Mouse (Mus musculus): Measurements from ENCODE around the gene Ankrd10. TPM values are rescaled to one million over a fixed set of nuclear protein-coding genes. Genes with fewer than 3 reads are reported as not detected.

The Ankrd10 gene
- polyA plus RNA-seq, 1 experiment from 2014 or later, result 103 TPM

DNA sequence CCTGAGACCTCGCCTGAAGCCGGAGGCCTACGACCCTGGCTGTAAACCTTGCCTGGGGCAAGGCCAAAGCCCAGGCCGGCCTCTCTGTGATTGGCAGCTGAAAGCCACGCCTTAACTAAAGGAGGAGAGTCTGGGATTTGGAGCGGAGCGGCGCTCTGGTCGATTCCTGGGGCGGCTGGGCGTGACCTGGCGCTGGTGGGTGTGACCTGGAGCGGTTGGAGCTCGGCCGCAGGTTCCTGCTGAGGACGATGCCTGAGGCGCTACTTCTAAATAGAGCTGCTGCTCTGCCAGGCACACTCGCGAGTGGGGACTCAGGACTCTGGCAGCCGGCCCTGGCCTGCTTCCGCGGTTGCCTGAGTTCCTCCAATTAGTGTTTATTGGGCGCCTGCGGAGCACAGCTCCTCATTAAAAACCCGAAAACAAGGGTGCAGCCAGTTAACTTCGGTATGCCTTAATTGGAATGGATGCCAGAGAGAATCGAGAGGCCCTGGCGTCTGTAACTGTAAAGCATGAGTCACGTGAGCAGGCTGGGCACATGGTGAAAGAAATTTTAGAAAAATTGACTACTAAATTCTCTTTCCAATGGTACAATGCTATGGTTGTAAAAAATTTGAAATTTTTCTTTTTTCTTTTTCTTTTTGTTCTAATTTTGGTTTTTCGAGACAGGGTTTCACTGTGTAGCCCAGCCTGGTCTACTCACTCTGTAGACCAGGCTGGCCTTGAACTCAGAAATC is 934 bp upstream of the Ankrd10 start:
- H3K27me3 ChIP-seq (replicated peaks; ENCODE audit: control insufficient read depth, insufficient read depth, low read length), result no peaks in the 10 kb centered on the region
- peak; percentile 86 for DNase-seq (ENCODE audit: low spot score)
- H3K27ac ChIP-seq (ENCODE audit: low read depth), result peak overlapping the region; percentile 98
- 7% methylated on average over 30 of the region's 30 CpGs for WGBS
- H3K4me1 ChIP-seq (replicated peaks; ENCODE audit: control insufficient read depth, insufficient read depth, low read length), result peaks cover 21% of the 10 kb centered on the region
- H3K9ac ChIP-seq (ENCODE audit: low read length), result peak overlapping the region; percentile 31
- peak overlapping the region; percentile 90 for H3K4me2 ChIP-seq (ENCODE audit: low read length)
- peak; percentile 77 for ATAC-seq (replicated peaks; ENCODE audit: low FRiP score, low TSS enrichment, low read depth)
- no peaks in the 10 kb centered on the region for H3K9me3 ChIP-seq (ENCODE audit: control insufficient read depth, low read length)
- peak overlapping the region; percentile 94 for H3K4me3 ChIP-seq (ENCODE audit: low read depth, low read length)
- peaks cover 12% of the 10 kb centered on the region for H3K36me3 ChIP-seq (ENCODE audit: control insufficient read depth, insufficient read depth, low read length)

- Histone ChIP-seq H3K9me3 (ENCODE audit: control insufficient read depth, low read length) (no peaks in the 10 kb centered on the region), H3K9ac (ENCODE audit: low read length) (peak overlapping the region; percentile 97), H3K36me3 (ENCODE audit: control insufficient read depth, insufficient read depth, low read length) (peaks cover 26% of the 10 kb centered on the region), H3K4me2 (ENCODE audit: low read length) (peak overlapping the region; percentile 90), H3K27me3 (replicated peaks; ENCODE audit: control insufficient read depth, insufficient read depth, low read length) (no peaks in the 10 kb centered on the region), H3K4me1 (replicated peaks; ENCODE audit: control insufficient read depth, insufficient read depth, low read length) (peaks cover 21% of the 10 kb centered on the region), H3K27ac (ENCODE audit: low read depth) (peak overlapping the region; percentile 98), H3K4me3 (ENCODE audit: low read depth, low read length) (peak overlapping the region; percentile 94)
- under 1% methylated on average over 70 of the region's 70 CpGs for WGBS
- ATAC-seq (replicated peaks; ENCODE audit: low FRiP score, low TSS enrichment, low read depth), result peak; percentile 83
- DNase-seq (ENCODE audit: low spot score), result peak; percentile 91
Measured at GRCm38 (mm10) chr8:11635012-11635577, 462 bp downstream of the Ankrd10 start.

GRCm38 (mm10) chr8:11634331-11635011 is 1.1 kb downstream of the Ankrd10 start:
- Histone ChIP-seq H3K9me3 (ENCODE audit: control insufficient read depth, low read length) (no peaks in the 10 kb centered on the region), H3K27me3 (replicated peaks; ENCODE audit: control insufficient read depth, insufficient read depth, low read length) (no peaks in the 10 kb centered on the region), H3K27ac (ENCODE audit: low read depth) (peak overlapping the region; percentile 98), H3K4me1 (replicated peaks; ENCODE audit: control insufficient read depth, insufficient read depth, low read length) (peaks cover 21% of the 10 kb centered on the region), H3K4me2 (ENCODE audit: low read length) (peak overlapping the region; percentile 90), H3K4me3 (ENCODE audit: low read depth, low read length) (peak overlapping the region; percentile 94), H3K36me3 (ENCODE audit: control insufficient read depth, insufficient read depth, low read length) (peaks cover 32% of the 10 kb centered on the region), H3K9ac (ENCODE audit: low read length) (peak overlapping the region; percentile 97)
- under 1% methylated on average over 39 of the region's 39 CpGs for WGBS
- peak; percentile 10 for ATAC-seq (replicated peaks; ENCODE audit: low FRiP score, low TSS enrichment, low read depth)
- DNase-seq (ENCODE audit: low spot score), result no peak

- DNase-seq (ENCODE audit: low spot score), result no peak
- WGBS, result 45% methylated on average over 7 of the region's 7 CpGs
Measured at GRCm38 (mm10) chr8:11633414-11633813, 2.1 kb downstream of the Ankrd10 start.

GRCm38 (mm10) chr8:11632406-11632805 is 3.2 kb downstream of the Ankrd10 start:
- no peak overlapping the region for H3K4me2 ChIP-seq (ENCODE audit: low read length)
- H3K27me3 ChIP-seq (replicated peaks; ENCODE audit: control insufficient read depth, insufficient read depth, low read length), result no peaks in the 10 kb centered on the region
- DNase-seq (ENCODE audit: low spot score) (no peak), ATAC-seq (replicated peaks; ENCODE audit: low FRiP score, low TSS enrichment, low read depth) (no peak)
- H3K9me3 ChIP-seq (ENCODE audit: control insufficient read depth, low read length), result no peaks in the 10 kb centered on the region
- H3K27ac ChIP-seq (ENCODE audit: low read depth), result no peak overlapping the region
- peaks cover 51% of the 10 kb centered on the region for H3K36me3 ChIP-seq (ENCODE audit: control insufficient read depth, insufficient read depth, low read length)
- peak overlapping the region; percentile 94; the same call in 1 of the 2 replicates for H3K4me3 ChIP-seq (ENCODE audit: low read depth, low read length)
- no peak overlapping the region for H3K9ac ChIP-seq (ENCODE audit: low read length)
- WGBS, result 17% methylated on average over 2 of the region's 2 CpGs
- H3K4me1 ChIP-seq (replicated peaks; ENCODE audit: control insufficient read depth, insufficient read depth, low read length), result peaks cover 21% of the 10 kb centered on the region

More at GRCm38 (mm10) chr8:11633414-11633813, 2.1 kb downstream of the Ankrd10 start:
- Histone ChIP-seq H3K4me1 (replicated peaks; ENCODE audit: control insufficient read depth, insufficient read depth, low read length) (peaks cover 21% of the 10 kb centered on the region), H3K27ac (ENCODE audit: low read depth) (no peak overlapping the region), H3K9me3 (ENCODE audit: control insufficient read depth, low read length) (no peaks in the 10 kb centered on the region), H3K4me2 (ENCODE audit: low read length) (peak overlapping the region; percentile 90), H3K36me3 (ENCODE audit: control insufficient read depth, insufficient read depth, low read length) (peaks cover 41% of the 10 kb centered on the region), H3K4me3 (ENCODE audit: low read depth, low read length) (peak overlapping the region; percentile 94), H3K9ac (ENCODE audit: low read length) (peak overlapping the region; percentile 97), H3K27me3 (replicated peaks; ENCODE audit: control insufficient read depth, insufficient read depth, low read length) (no peaks in the 10 kb centered on the region)
- ATAC-seq (replicated peaks; ENCODE audit: low FRiP score, low TSS enrichment, low read depth), result no peak

DNA sequence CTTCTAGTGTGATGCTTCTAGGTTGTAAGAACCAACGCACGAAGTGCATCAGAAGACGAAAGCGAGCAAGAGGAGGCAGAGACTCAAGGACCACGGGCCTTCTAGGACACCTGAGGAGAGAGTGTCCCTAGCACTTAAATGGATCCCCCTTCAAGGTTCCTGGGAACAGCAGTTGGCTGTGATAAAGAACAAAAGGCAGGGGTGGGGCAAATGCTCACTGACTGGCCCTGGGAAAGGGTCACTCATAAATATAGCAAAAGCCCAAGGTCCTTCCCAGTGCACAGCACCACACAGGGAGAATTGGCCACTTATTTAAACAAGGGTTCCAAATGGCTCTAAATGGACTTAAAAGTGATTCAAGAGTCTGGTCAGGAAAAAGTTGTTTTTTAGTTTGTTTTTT is 6.4 kb downstream of the Ankrd10 start:
- H3K4me2 ChIP-seq (ENCODE audit: low read length), result no peak overlapping the region
- H3K4me1 ChIP-seq (replicated peaks; ENCODE audit: control insufficient read depth, insufficient read depth, low read length), result peaks cover 20% of the 10 kb centered on the region
- H3K36me3 ChIP-seq (ENCODE audit: control insufficient read depth, insufficient read depth, low read length), result peaks cover 79% of the 10 kb centered on the region
- 77% methylated on average over 5 of the region's 5 CpGs for WGBS
- H3K27me3 ChIP-seq (replicated peaks; ENCODE audit: control insufficient read depth, insufficient read depth, low read length), result no peaks in the 10 kb centered on the region
- H3K9ac ChIP-seq (ENCODE audit: low read length), result no peak overlapping the region
- no peak overlapping the region for H3K27ac ChIP-seq (ENCODE audit: low read depth)
- ATAC-seq (replicated peaks; ENCODE audit: low FRiP score, low TSS enrichment, low read depth), result no peak
- H3K9me3 ChIP-seq (ENCODE audit: control insufficient read depth, low read length), result no peaks in the 10 kb centered on the region
- DNase-seq (ENCODE audit: low spot score), result no peak
- H3K4me3 ChIP-seq (ENCODE audit: low read depth, low read length), result no peak overlapping the region

DNA sequence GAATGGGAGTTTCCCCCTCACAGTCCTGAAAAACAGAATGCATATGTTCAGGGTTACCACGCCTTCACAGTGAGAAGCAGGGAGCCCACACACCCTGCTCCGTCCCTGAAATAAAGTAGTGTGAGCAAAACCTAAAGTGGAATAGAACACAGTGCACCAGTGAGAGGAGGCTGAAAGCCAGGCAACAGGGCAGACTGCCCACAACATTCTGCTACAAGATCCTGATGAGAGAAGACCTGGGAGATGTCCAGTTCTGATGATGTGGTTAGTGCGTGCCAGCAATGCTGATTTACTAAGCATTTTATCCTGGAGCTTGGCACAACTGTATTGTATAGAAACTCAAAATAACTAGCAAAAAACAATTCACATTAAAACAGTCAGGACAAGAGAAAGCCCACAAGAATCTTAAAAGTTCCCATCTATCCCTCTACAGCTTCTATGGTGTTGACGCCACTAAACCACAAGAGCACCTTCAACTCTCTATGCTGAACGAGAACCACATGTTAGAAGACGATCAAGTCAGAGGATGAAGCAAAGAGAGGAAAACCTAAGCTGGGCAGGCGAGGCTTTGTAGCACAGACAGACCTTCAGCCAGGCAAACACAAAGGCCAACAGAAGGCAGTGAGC is 6.9 kb downstream of the Ankrd10 start:
- WGBS, result 85% methylated on average over 7 of the region's 7 CpGs
- no peak overlapping the region for H3K27ac ChIP-seq (ENCODE audit: low read depth)

GRCm38 (mm10) chr8:11627717-11628116 is 7.8 kb downstream of the Ankrd10 start:
- H3K27ac ChIP-seq (ENCODE audit: low read depth), result no peak overlapping the region
- H3K4me3 ChIP-seq (ENCODE audit: low read depth, low read length), result no peak overlapping the region
- H3K4me2 ChIP-seq (ENCODE audit: low read length), result no peak overlapping the region
- no peak overlapping the region for H3K9ac ChIP-seq (ENCODE audit: low read length)
- no peaks in the 10 kb centered on the region for H3K27me3 ChIP-seq (replicated peaks; ENCODE audit: control insufficient read depth, insufficient read depth, low read length)
- ATAC-seq (replicated peaks; ENCODE audit: low FRiP score, low TSS enrichment, low read depth) (no peak), DNase-seq (ENCODE audit: low spot score) (no peak)
- WGBS, result 84% methylated on average over 9 of the region's 9 CpGs
- H3K9me3 ChIP-seq (ENCODE audit: control insufficient read depth, low read length), result no peaks in the 10 kb centered on the region
- peaks cover 5% of the 10 kb centered on the region for H3K4me1 ChIP-seq (replicated peaks; ENCODE audit: control insufficient read depth, insufficient read depth, low read length)
- H3K36me3 ChIP-seq (ENCODE audit: control insufficient read depth, insufficient read depth, low read length), result peaks cover 78% of the 10 kb centered on the region

More for the DNA sequence above, 6.9 kb downstream of the Ankrd10 start:
- Histone ChIP-seq H3K4me1 (replicated peaks; ENCODE audit: control insufficient read depth, insufficient read depth, low read length) (peaks cover 14% of the 10 kb centered on the region), H3K4me3 (ENCODE audit: low read depth, low read length) (no peak overlapping the region), H3K36me3 (ENCODE audit: control insufficient read depth, insufficient read depth, low read length) (peaks cover 79% of the 10 kb centered on the region), H3K4me2 (ENCODE audit: low read length) (no peak overlapping the region), H3K27me3 (replicated peaks; ENCODE audit: control insufficient read depth, insufficient read depth, low read length) (no peaks in the 10 kb centered on the region), H3K9ac (ENCODE audit: low read length) (no peak overlapping the region), H3K9me3 (ENCODE audit: control insufficient read depth, low read length) (no peaks in the 10 kb centered on the region)
- ATAC-seq (replicated peaks; ENCODE audit: low FRiP score, low TSS enrichment, low read depth) (no peak), DNase-seq (ENCODE audit: low spot score) (no peak)

Measured in intestine, embryonic 14.5 days (tissue).